Mouse (Mus musculus) forebrain, embryonic 12.5 days (tissue): ENCODE data around the gene Ric8a. TPM values are rescaled to one million over a fixed set of nuclear protein-coding genes. Genes with fewer than 3 reads are reported as not detected.

Experiments used
- ATAC-seq: fragments of 200-750 bp; cut with Nextera tagmentation; 2 replicates; pipeline ENCODE4 v1.8.0; 2017; ENCODE audit warnings: moderate TSS enrichment; ENCODE audit not compliant: low FRiP score
- H3K27ac ChIP-seq: fragments of 300-500 bp; sonication (generic); 2 replicates; pipeline ENCODE4 v1.5.1; 2016; ENCODE audit warnings: mild to moderate bottlenecking
- H3K27me3 ChIP-seq: fragments of 300-500 bp; sonication (generic); 2 replicates; pipeline ENCODE4 v1.6.1; 2016; ENCODE audit warnings: mild to moderate bottlenecking
- H3K36me3 ChIP-seq: fragments of 300-500 bp; sonication (generic); replicated peaks from 2 replicates; pipeline ENCODE4 v1.6.1; 2016; ENCODE audit warnings: mild to moderate bottlenecking
- H3K4me1 ChIP-seq: fragments of 300-500 bp; sonication (generic); 2 replicates; pipeline ENCODE4 v1.6.1; 2016
- H3K4me2 ChIP-seq: fragments of 300-500 bp; sonication (generic); 2 replicates; pipeline ENCODE4 v1.6.1; 2016; ENCODE audit warnings: mild to moderate bottlenecking, moderate library complexity
- H3K4me3 ChIP-seq: fragments of 300-500 bp; sonication (generic); replicated peaks from 2 replicates; pipeline ENCODE4 v1.5.1; 2016; ENCODE audit warnings: mild to moderate bottlenecking
- H3K9ac ChIP-seq: fragments of 300-500 bp; sonication (generic); 2 replicates; pipeline ENCODE4 v1.6.1; 2016; ENCODE audit warnings: mild to moderate bottlenecking
- H3K9me3 ChIP-seq: fragments of 300-500 bp; sonication (generic); 2 replicates; pipeline ENCODE4 v1.6.1; 2016
- WGBS: fragments of 180-500 bp; shearing (Covaris S2); methylation state at CpG from one replicate; pipeline ENCODE4 v1.1.7; 2016; 5-methylcytosine and 5-hydroxymethylcytosine counted together
- polyA plus RNA-seq: library from polyadenylated mRNA; unstranded; fragments of >200 nt; fragmentation: Nextera tagmentation; extraction: Ambion mirVana; gene quantifications from 2 replicates; pipeline ENCODE4 v1.2.1, GENCODE M21; 2016

Ric8a gene
- polyA plus RNA-seq, 1 experiment from 2014 or later = 60.3 TPM

GRCm38 (mm10) chr7:140834968-140835757, 21.6 kb upstream of the Ric8a start, which contains the start of gene Urah:
Urah (plus strand) TSS chr7:140835018.
- no peak for ATAC-seq
- no peak within 1 kb of the TSS for H3K27ac ChIP-seq
- no peak within 1 kb of the TSS for H3K9ac ChIP-seq
- H3K9me3 ChIP-seq = no peaks in the 10 kb centered on the region
- H3K4me2 ChIP-seq = no peak within 1 kb of the TSS
- no peaks in the 10 kb centered on the region for H3K4me1 ChIP-seq
- no peak within 1 kb of the TSS for H3K4me3 ChIP-seq
- 45% methylated on average over 20 of the region's 20 CpGs for WGBS
- H3K27me3 ChIP-seq = peaks cover 3% of the 10 kb centered on the region; the same call in 1 of the 2 replicates
- H3K36me3 ChIP-seq = no peaks in the 10 kb centered on the region

GRCm38 (mm10) chr7:140835758-140836087, 21.0 kb upstream of the Ric8a start:
- 77% methylated on average over 2 of the region's 2 CpGs for WGBS
- no peak overlapping the region for H3K4me2 ChIP-seq
- H3K27me3 ChIP-seq = peaks cover 6% of the 10 kb centered on the region
- H3K36me3 ChIP-seq = no peaks in the 10 kb centered on the region
- no peaks in the 10 kb centered on the region for H3K4me1 ChIP-seq
- H3K9me3 ChIP-seq = no peaks in the 10 kb centered on the region
- no peak overlapping the region for H3K9ac ChIP-seq
- no peak overlapping the region for H3K27ac ChIP-seq
- H3K4me3 ChIP-seq = no peak overlapping the region
- no peak for ATAC-seq

GRCm38 (mm10) chr7:140836243-140837115, 20.3 kb upstream of the Ric8a start:
- Histone ChIP-seq H3K4me3 (no peak overlapping the region), H3K27ac (no peak overlapping the region), H3K36me3 (no peaks in the 10 kb centered on the region), H3K9ac (no peak overlapping the region), H3K9me3 (no peaks in the 10 kb centered on the region), H3K27me3 (peaks cover 13% of the 10 kb centered on the region), H3K4me2 (no peak overlapping the region), H3K4me1 (no peaks in the 10 kb centered on the region)
- 85% methylated on average over 9 of the region's 9 CpGs for WGBS
- ATAC-seq = no peak

GRCm38 (mm10) chr7:140839556-140839955, 17.2 kb upstream of the Ric8a start:
- Histone ChIP-seq H3K4me2 (no peak overlapping the region), H3K36me3 (no peaks in the 10 kb centered on the region), H3K27me3 (peaks cover 37% of the 10 kb centered on the region), H3K4me1 (no peaks in the 10 kb centered on the region), H3K4me3 (no peak overlapping the region), H3K27ac (no peak overlapping the region), H3K9ac (no peak overlapping the region), H3K9me3 (no peaks in the 10 kb centered on the region)
- no peak for ATAC-seq
- 62% methylated on average over 5 of the region's 5 CpGs for WGBS

- peaks cover 43% of the 10 kb centered on the region for H3K27me3 ChIP-seq
- no peaks in the 10 kb centered on the region for H3K9me3 ChIP-seq
- H3K9ac ChIP-seq = no peak overlapping the region
- no peak overlapping the region for H3K27ac ChIP-seq
- H3K4me2 ChIP-seq = no peak overlapping the region
- 45% methylated on average over 17 of the region's 19 CpGs for WGBS
- ATAC-seq = no peak
- 0 out of 2 replicates have a peak, but pooled peaks cover 2% of the 10 kb centered on the region for H3K4me1 ChIP-seq
- H3K4me3 ChIP-seq = no peak overlapping the region
- no peaks in the 10 kb centered on the region for H3K36me3 ChIP-seq
Measured at GRCm38 (mm10) chr7:140840750-140841735, 15.7 kb upstream of the Ric8a start.

GRCm38 (mm10) chr7:140843806-140844205, 13.0 kb upstream of the Ric8a start:
- no peak for ATAC-seq
- Histone ChIP-seq H3K9ac (no peak overlapping the region), H3K4me2 (no peak overlapping the region), H3K36me3 (no peaks in the 10 kb centered on the region), H3K4me1 (0 out of 2 replicates have a peak, but pooled peaks cover 2% of the 10 kb centered on the region), H3K4me3 (no peak overlapping the region), H3K9me3 (no peaks in the 10 kb centered on the region), H3K27me3 (peaks cover 51% of the 10 kb centered on the region), H3K27ac (no peak overlapping the region)
- WGBS = 74% methylated on average over 7 of the region's 7 CpGs

GRCm38 (mm10) chr7:140844905-140845665, 11.7 kb upstream of the Ric8a start, which contains the start of gene Scgb1c1:
Scgb1c1 (plus strand) TSS chr7:140845547.
- Histone ChIP-seq H3K9me3 (no peaks in the 10 kb centered on the region), H3K36me3 (no peaks in the 10 kb centered on the region), H3K4me1 (0 out of 2 replicates have a peak, but pooled peaks cover 2% of the 10 kb centered on the region), H3K4me3 (no peak within 1 kb of the TSS), H3K27ac (no peak within 1 kb of the TSS), H3K4me2 (no peak within 1 kb of the TSS), H3K9ac (no peak within 1 kb of the TSS), H3K27me3 (peaks cover 51% of the 10 kb centered on the region)
- ATAC-seq = peak; percentile 85
- 30% methylated on average over 14 of the region's 14 CpGs for WGBS

GRCm38 (mm10) chr7:140845683-140846082, 11.1 kb upstream of the Ric8a start:
- Histone ChIP-seq H3K9me3 (no peaks in the 10 kb centered on the region), H3K4me3 (no peak overlapping the region), H3K27ac (no peak overlapping the region), H3K9ac (no peak overlapping the region), H3K36me3 (no peaks in the 10 kb centered on the region), H3K4me1 (0 out of 2 replicates have a peak, but pooled peaks cover 2% of the 10 kb centered on the region), H3K27me3 (peaks cover 49% of the 10 kb centered on the region), H3K4me2 (no peak overlapping the region)
- WGBS = 69% methylated on average over 4 of the region's 4 CpGs
- no peak for ATAC-seq

- Histone ChIP-seq H3K4me2 (no peak overlapping the region), H3K4me3 (no peak overlapping the region), H3K9me3 (no peaks in the 10 kb centered on the region), H3K4me1 (0 out of 2 replicates have a peak, but pooled peaks cover 2% of the 10 kb centered on the region), H3K27me3 (peaks cover 39% of the 10 kb centered on the region), H3K27ac (no peak overlapping the region), H3K36me3 (peaks cover 4% of the 10 kb centered on the region), H3K9ac (no peak overlapping the region)
- WGBS = 86% methylated on average over 10 of the region's 10 CpGs
- no peak for ATAC-seq
Measured at GRCm38 (mm10) chr7:140846676-140847075, 10.1 kb upstream of the Ric8a start.

- Histone ChIP-seq H3K4me3 (no peak within 1 kb of the TSS), H3K27me3 (peaks cover 28% of the 10 kb centered on the region), H3K4me2 (no peak within 1 kb of the TSS), H3K4me1 (0 out of 2 replicates have a peak, but pooled peaks cover 2% of the 10 kb centered on the region), H3K9me3 (no peaks in the 10 kb centered on the region), H3K36me3 (peaks cover 17% of the 10 kb centered on the region), H3K9ac (no peak within 1 kb of the TSS), H3K27ac (no peak within 1 kb of the TSS)
- 64% methylated on average over 11 of the region's 11 CpGs for WGBS
- ATAC-seq = no peak
Measured at GRCm38 (mm10) chr7:140847755-140848580, 8.8 kb upstream of the Ric8a start, which contains the start of gene Odf3. Odf3 (plus strand) TSS chr7:140847805.
